Mouse (Mus musculus): Measurements from ENCODE around the gene Smim11.

Gene Smim11

GRCm38 (mm10) chr16:92319353-92320109 is 18.4 kb downstream of the Smim11 start:
- no peak for DNase-seq (ENCODE audit: low read depth, low spot score)

GRCm38 (mm10) chr16:92320361-92320760 is 19.3 kb downstream of the Smim11 start:
- DNase-seq (ENCODE audit: low read depth, low spot score): no peak

- no peak for DNase-seq (ENCODE audit: low read depth, low spot score)
These were observed 20.3 kb downstream of the Smim11 start, which contains the start of gene Fam243 for GRCm38 (mm10) chr16:92321341-92321740. Gene Fam243, minus strand, starts transcription at chr16:92321441.

DNA sequence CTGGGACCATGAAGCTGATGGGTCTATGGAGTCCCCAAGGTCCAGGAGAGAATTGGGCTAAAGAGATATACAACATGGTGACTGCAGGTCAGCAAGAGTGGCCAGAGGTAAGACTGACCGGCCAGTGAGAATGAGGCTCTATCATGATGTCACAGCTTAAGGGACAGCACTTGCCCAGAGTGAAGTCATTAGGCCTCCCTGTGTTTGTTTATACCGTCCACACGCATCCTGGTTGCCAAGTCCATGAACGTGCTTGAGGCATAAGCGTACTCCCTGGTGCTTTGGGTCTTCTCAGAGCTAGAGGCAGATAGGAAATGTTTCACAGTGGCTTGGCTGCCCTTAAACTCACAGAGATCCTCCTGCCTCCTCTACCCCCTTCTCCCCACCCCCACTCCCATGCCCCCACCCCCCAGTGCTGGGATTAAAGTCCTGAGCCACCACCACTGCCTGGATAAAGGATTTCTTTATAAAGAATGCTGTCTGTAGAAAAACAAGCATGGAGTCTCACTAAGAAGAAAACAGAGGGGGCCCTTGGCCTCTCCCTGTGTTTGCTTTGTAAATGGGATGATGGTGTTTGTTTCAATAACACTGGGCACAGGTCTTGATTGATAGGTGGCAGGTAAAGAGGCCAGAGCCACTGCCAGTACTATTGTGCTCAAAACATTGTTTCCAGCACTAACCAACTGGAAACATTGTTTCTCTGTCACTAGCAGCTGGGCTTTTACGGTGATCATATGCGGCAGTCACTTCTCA is 23.4 kb downstream of the Smim11 start:
- no peak for DNase-seq (ENCODE audit: low read depth, low spot score)

- no peak for DNase-seq (ENCODE audit: low read depth, low spot score)
These were observed 23.9 kb downstream of the Smim11 start for GRCm38 (mm10) chr16:92325062-92325406.

DNA sequence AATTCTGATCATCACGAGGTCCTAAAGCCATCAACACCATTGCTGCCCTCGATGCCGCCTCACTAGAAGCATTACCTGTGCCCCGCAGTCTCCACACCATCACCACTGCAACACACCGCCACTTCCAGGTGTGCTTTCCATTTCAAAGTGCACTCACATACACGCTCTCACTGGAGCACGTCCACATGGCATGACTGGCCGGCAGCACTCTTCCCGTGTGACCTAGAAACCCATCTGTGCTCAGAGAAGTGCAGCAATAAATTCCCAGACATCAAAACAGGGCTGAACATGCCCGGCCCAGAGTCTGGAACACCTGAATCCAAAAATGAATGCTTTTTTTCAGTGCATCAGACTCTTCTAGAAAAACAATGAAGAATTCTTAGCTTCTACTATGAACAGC is 26.8 kb downstream of the Smim11 start:
- no peak for DNase-seq (ENCODE audit: low read depth, low spot score)

GRCm38 (mm10) chr16:92330966-92331365 is 29.9 kb downstream of the Smim11 start:
- no peak for DNase-seq (ENCODE audit: low read depth, low spot score)

DNA sequence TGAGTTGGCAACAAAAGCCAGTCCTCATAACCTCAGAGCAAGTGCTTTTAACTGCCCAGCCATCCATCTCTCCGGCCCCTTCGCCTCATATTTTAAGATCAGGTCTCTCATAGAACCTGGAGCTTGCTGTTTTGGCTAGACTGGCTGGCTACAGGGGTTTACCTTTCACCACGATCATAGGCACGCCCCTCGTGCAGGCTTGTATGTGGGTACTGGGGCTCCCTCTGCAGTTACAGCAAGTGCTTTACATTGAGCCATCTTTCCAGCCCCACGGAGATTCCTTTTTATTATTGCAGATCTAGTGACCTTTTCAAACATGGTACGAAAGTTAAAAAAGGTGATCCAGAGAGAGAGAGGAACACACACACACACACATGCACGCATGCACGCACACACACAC is 33.5 kb downstream of the Smim11 start:
- DNase-seq (ENCODE audit: low read depth, low spot score): no peak

DNA sequence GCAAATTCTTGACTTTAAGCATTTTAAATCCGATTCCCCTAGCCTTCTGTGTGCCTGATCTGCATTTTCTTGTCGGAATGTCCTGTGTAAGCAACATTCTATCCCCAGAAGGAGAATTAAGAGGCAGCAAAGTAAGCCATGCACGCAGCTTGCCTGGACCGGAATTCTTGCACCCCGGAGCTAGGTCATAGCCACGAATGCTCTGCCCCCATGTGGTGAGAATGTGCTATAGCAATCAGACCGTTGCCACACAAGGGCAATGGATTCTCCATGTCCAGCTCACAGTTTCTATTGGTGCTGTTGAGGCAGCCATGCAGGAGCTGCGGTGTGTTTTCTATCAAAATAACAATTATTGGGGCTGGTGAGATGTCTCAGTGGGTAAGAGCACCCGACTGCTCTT is 35.2 kb downstream of the Smim11 start:
- peak; percentile 82 for DNase-seq (ENCODE audit: low read depth, low spot score)

DNA sequence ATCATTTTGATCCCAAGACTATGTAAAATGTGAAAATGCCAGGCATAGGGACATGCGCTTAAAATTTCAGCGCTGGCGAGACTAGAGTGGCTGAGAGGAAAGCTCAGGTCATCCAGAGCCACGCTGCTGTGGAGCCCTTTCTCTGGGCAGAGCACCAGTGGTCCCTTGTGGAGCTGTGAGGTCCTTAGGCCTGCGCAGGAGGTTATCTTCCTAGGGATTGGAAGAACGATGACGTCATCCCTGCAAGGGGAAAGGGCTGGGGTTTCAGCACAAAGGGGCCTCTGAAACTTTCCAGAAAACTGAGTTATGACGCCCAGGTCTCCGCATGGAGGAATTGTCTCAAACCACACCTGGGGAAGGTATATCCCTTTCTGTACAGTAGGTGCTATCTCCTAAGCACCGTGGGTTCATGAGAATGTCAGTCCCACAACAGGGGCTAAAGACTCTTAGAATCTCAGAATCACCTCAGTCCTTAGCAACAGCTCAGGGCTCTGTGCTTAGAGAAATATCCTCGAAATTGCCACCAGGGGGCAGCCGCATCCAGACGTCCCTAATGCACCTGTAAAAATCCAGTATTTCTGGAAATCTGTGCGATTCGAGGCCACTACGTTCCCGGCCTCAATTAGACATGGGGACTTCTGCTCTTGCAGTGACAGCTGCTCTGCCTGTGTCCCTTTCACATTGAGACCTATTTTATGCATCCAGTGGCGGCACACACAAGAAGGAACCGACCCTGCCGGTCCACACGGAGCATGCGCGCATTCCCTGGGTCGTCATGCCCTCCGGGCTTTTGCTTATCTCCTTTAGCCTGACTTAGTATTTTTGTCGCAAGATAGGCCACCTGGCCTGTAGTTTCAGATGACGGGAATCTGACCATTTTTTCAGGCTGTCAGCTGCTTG is 39.8 kb downstream of the Smim11 start:
- DNase-seq (ENCODE audit: low read depth, low spot score): peak; percentile 85

GRCm38 (mm10) chr16:92345177-92345576 is 44.1 kb downstream of the Smim11 start:
- no peak for DNase-seq (ENCODE audit: low read depth, low spot score)

DNA sequence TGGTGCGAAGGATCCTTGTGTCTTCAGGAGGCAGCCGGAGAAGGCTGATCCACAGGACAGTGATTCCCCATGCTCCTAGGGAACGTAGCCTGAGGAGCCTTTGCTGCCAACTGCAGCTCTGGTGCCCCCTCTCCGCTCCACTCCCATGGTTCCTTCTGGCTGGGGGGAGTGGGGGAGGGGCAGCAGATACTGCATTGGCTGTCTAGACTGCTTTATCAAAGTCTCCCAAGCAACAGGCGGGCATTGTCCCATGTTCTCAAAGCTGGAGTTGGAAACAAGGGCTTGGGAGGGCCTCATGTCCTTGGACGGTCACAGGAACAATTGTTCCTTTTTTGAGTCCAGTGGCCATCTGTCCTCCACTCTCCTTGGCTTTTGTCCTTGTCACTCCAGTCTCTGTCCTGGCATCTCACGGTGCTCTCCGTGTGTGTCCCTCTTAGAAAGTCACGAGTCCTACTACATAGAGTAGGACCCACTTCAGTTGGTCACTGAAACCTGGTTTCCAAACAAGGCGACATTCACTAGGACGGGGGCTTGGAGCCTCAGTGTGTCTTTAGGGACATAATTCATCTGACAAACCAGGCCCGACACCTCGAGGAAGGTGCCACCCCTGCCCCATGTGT is 45.3 kb downstream of the Smim11 start:
- DNase-seq (ENCODE audit: low read depth, low spot score): no peak

GRCm38 (mm10) chr16:92348941-92349340 is 47.9 kb downstream of the Smim11 start:
- DNase-seq (ENCODE audit: low read depth, low spot score): peak; percentile 61

DNA sequence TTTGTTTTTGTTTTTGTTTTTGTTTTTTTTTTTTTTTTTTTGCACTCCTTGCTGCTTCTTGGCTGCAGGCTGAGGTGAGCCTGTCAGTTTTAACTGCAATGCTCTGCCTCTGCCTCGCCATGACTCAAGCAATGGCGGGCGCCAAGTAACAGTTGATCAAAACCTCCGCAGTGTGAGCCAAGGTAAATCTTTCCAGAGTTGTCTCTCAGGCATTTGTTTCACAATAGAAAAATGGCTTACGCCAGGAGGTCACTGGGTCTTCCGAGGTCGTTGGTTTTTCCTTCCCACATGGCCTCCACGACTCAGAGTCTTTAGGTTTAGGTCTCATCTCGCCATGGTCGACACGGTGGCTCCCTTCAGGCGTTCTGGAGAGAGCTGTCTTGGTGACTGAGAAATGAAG is 52.2 kb downstream of the Smim11 start:
- no peak for DNase-seq (ENCODE audit: low read depth, low spot score)

GRCm38 (mm10) chr16:92353897-92354296 is 52.8 kb downstream of the Smim11 start:
- no peak for DNase-seq (ENCODE audit: low read depth, low spot score)

GRCm38 (mm10) chr16:92355366-92355765 is 54.3 kb downstream of the Smim11 start:
- DNase-seq (ENCODE audit: low read depth, low spot score): no peak

DNA sequence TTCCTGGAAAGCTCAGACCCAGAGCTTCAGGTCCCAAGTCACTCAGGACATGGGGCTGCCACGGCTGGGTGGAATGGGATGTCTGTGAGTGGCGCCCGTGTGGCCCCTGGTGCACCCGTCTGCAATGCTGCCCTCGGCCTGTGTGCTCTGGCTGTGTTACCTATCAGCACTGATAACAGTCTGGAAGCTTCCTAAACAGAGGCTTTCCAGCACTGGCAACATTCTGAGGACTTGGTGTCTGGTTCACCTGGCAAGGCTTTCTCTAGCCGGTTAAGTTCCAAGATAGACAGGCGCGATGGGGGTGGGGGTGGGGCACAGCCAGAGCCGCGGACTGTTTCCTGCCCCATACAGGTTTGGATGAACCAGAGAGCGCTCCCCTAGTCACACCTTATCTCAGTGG is 54.9 kb downstream of the Smim11 start:
- DNase-seq (ENCODE audit: low read depth, low spot score): no peak

GRCm38 (mm10) chr16:92357023-92357422 is 55.9 kb downstream of the Smim11 start:
- DNase-seq (ENCODE audit: low read depth, low spot score): no peak

DNA sequence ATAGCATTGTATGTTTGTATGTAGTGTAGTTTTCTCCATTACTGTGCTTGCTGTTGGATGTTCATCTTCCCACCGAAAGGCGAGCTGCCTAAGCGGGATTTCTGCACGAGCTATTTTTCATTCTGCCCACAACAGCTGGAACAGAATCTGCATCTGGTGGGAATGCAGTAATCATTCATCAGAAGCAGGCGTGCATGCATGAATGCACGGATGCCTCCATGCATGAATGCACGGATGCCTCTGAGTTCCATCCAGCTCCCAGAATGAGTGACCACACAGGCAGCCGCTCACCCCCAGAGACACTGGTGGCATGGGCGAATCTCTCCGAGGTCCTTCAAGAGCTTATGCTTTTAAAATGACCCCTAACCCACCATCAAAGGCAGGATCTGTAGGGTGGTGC is 56.5 kb downstream of the Smim11 start:
- no peak for DNase-seq (ENCODE audit: low read depth, low spot score)

DNA sequence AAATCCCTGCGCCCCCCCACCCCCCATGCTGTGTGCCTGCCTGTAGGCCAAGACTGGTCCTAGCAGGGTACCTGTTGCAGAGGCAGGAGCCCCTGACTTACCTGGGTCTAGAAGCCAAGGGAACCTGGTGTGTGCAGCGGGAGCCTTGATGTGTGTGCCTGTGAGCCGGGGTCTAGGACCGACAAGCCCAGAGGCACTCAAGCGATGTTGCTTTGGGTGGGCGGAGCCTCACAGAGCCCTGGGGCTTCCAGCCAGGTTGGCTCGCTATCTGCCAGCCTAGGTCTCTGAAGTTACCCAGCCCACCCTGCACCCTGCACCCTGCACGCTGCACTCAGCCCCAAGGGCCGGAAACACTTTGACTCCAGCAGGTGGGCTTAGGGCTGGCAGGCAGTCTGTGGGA is 57.6 kb downstream of the Smim11 start:
- no peak for DNase-seq (ENCODE audit: low read depth, low spot score)

GRCm38 (mm10) chr16:92359229-92359628 is 58.1 kb downstream of the Smim11 start, which contains the start of gene Kcne1:
Gene Kcne1, minus strand, starts transcription at chr16:92359468.
- DNase-seq (ENCODE audit: low read depth, low spot score): no peak

GRCm38 (mm10) chr16:92360711-92361110 is 59.6 kb downstream of the Smim11 start:
- no peak for DNase-seq (ENCODE audit: low read depth, low spot score)

Data from 3T3-L1 (cell line).